8 mouse cellular contexts compared by ENCODE assay signal in the genomic region with DNA sequence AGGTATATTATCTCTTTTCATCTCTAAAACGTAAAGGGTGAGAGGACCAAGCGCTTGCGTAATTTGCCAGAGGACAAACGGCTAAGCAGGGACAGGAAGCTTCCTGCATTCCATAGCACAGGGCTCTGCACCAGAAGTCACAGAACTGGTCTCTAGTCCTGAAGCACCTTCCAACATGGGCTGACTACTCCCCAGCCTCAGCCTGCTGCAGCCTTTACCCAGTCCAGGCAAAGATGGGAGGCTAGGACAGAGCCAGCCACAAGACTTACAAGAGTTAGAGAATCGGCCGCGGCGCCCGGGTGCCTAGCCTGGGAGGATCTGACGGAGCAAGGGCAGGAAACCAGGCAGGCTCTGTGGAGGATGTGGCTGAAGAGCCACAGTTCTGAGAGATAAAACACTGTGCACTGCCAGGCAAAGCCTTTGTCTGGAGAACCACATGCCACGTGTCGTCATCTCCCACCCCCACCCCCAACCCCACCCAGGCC. TPM values are rescaled to one million over a fixed set of nuclear protein-coding genes. Genes with fewer than 3 reads are reported as not detected.
DNase-seq lines count a peak whose midpoint lies in the region; ATAC-seq and TF ChIP-seq lines count a peak whose summit lies in the region.

No protein-coding gene starts in this region.

- TF ChIP-seq CTCF in spleen, adult 2 months (IDR thresholded peaks at IDR 0.05; ENCODE audit: extremely low read depth, insufficient read depth, insufficient read length, insufficient replicate concordance), result no peak

- TF ChIP-seq POLR2A in spleen, adult 2 months (IDR thresholded peaks at IDR 0.05; ENCODE audit: low read depth, low read length), result no peak

- peaks cover 2% of the 10 kb centered on the region; the same call in 1 of the 2 replicates for H3K4me1 ChIP-seq in spleen, adult 2 months (ENCODE audit: control insufficient read depth, insufficient read depth, insufficient read length)
- H3K4me1 ChIP-seq in lung, embryonic 15.5 days, result no peaks in the 10 kb centered on the region

- no peak overlapping the region; the same call in 1 of the 2 replicates for H3K9ac ChIP-seq in lung, embryonic 15.5 days

- H3K9me3 ChIP-seq in lung, embryonic 15.5 days, result no peaks in the 10 kb centered on the region

- H3K4me3 ChIP-seq in spleen, adult 2 months (ENCODE audit: extremely low read depth, insufficient read depth, insufficient read length), result peak overlapping the region; percentile 25; the same call in 1 of the 2 replicates
- H3K4me3 ChIP-seq in lung, embryonic 15.5 days, result no peak overlapping the region

- no peaks in the 10 kb centered on the region for H3K27me3 ChIP-seq in spleen, adult 2 months (ENCODE audit: control insufficient read depth, insufficient read depth, low read length)
- H3K27me3 ChIP-seq in lung, embryonic 15.5 days, result no peaks in the 10 kb centered on the region

- peak overlapping the region; percentile 67; the same call in 1 of the 2 replicates for H3K27ac ChIP-seq in spleen, adult 2 months (ENCODE audit: insufficient read depth, low read length)
- peak overlapping the region; percentile 72; the same call in 1 of the 2 replicates for H3K27ac ChIP-seq in lung, embryonic 15.5 days

- peak overlapping the region; percentile 30 for H3K4me2 ChIP-seq in lung, embryonic 15.5 days

- peak; percentile 36; the same call in 1 of the 2 replicates for ATAC-seq in lung, embryonic 15.5 days (ENCODE audit: borderline replicate concordance, extremely low read depth, low FRiP score, low TSS enrichment)

- no peak for DNase-seq in spleen, adult 2 months (ENCODE audit: low read depth in 1 of 2, low spot score in 2 of 2)
- no peak for DNase-seq in spleen, postnatal 14 days (ENCODE audit: low spot score in 2 of 2)
- peak; percentile 35 for DNase-seq in heart, postnatal 4 days
- peak; percentile 77 for DNase-seq in thymus, postnatal 4 days
- DNase-seq in left cerebral cortex, adult 18-20 months (ENCODE audit: low spot score in 2 of 2), result no peak
- DNase-seq in spleen, adult 18-20 months, result no peak
- no peak for DNase-seq in right cerebral cortex, postnatal 25 days

- WGBS in spleen, adult 2 months, result 2% methylated on average over 12 of the region's 12 CpGs
- 36% methylated on average over 12 of the region's 12 CpGs for WGBS in lung, embryonic 15.5 days

- no peaks in the 10 kb centered on the region for H3K36me3 ChIP-seq in spleen, adult 2 months (ENCODE audit: control insufficient read depth, insufficient read depth, low read length)
- no peaks in the 10 kb centered on the region for H3K36me3 ChIP-seq in lung, embryonic 15.5 days

RNA-seq across cellular contexts. Expression of a gene that starts 2.8 kb away (rescaled TPM):
- polyA plus RNA-seq in spleen, adult 2 months (2012; rRNA removed), result 6.3 and 6.8 TPM in 2 replicates
- 1 to 10 TPM; 3.3 to 3.8 TPM for total RNA-seq in heart, postnatal 4 days (2021)
- polyA plus RNA-seq in lung, embryonic 15.5 days (2015; fragmentation: Nextera tagmentation; extraction: Ambion mirVana), result 4.3 and 5.2 TPM in 2 replicates
- total RNA-seq in left cerebral cortex, adult 18-20 months (2021), result under 1 TPM; 0.30 to 0.87 TPM

RNA-seq across cellular contexts. Expression of a gene that starts 34.6 kb away (rescaled TPM):
- 0.12 and 0.13 TPM in 2 replicates for polyA plus RNA-seq in spleen, adult 2 months (2012; rRNA removed)
- not detected for total RNA-seq in heart, postnatal 4 days (2021)
- polyA plus RNA-seq in lung, embryonic 15.5 days (2015; fragmentation: Nextera tagmentation; extraction: Ambion mirVana), result 0.61 and 0.83 TPM in 2 replicates
- total RNA-seq in left cerebral cortex, adult 18-20 months (2021), result under 1 TPM; 0.45 to 0.81 TPM

RNA-seq across cellular contexts. Expression of a gene that starts 45.8 kb away (rescaled TPM):
- polyA plus RNA-seq in spleen, adult 2 months (2012; rRNA removed), result 32.0 and 37.1 TPM in 2 replicates
- total RNA-seq in heart, postnatal 4 days (2021), result 10 to 100 TPM; 22.7 to 25.6 TPM
- polyA plus RNA-seq in lung, embryonic 15.5 days (2015; fragmentation: Nextera tagmentation; extraction: Ambion mirVana), result 35.4 and 35.6 TPM in 2 replicates
- total RNA-seq in left cerebral cortex, adult 18-20 months (2021), result 10 to 100 TPM; 81.2 to 81.3 TPM

Comparison
In these comparisons a context has a peak if more than half of its experiments do, and no peak if none do; other contexts are left out.
1. DNase-seq: peak in heart, postnatal 4 days (single experiment) and thymus, postnatal 4 days (single experiment); none in spleen, adult 2 months (0 of 2), spleen, postnatal 14 days (0 of 2), left cerebral cortex, adult 18-20 months (0 of 2), spleen, adult 18-20 months (0 of 2) and right cerebral cortex, postnatal 25 days (single experiment).